Mouse (Mus musculus) liver, embryonic 14.5 days (tissue): ENCODE results near the gene Ankrd6. TPM values are rescaled to one million over a fixed set of nuclear protein-coding genes. Genes with fewer than 3 reads are reported as not detected.
"Not testable (repeated sequence)": the region's sequence is repeated elsewhere in the genome, so short reads cannot be mapped to it uniquely, and the experiment has no call there.

ENCODE experiments used
- ATAC-seq: fragments of 200-750 bp; cut with Nextera tagmentation; 2 replicates; pipeline ENCODE4 v1.8.0; 2017; ENCODE audit warnings: moderate number of reproducible peaks, mild to moderate bottlenecking, moderate library complexity; ENCODE audit not compliant: insufficient read depth
- DNase-seq, 3 experiments: peaks; one replicate each; pipeline ENCODE4 v3.0.0-alpha.2; 2012 to 2013; ENCODE audit warnings: low read depth in 3 of 3, low spot score in 3 of 3
- H3K27ac ChIP-seq: fragments of 300-500 bp; sonication (generic); 2 replicates; pipeline ENCODE4 v1.5.1; 2014; ENCODE audit warnings: moderate library complexity, mild to moderate bottlenecking, control low read depth, inconsistent platforms
- H3K27me3 ChIP-seq: fragments of 300-500 bp; sonication (generic); 2 replicates; pipeline ENCODE4 v1.6.1; 2014; ENCODE audit warnings: mild to moderate bottlenecking, low read length, moderate library complexity; ENCODE audit not compliant: control insufficient read depth, insufficient read depth
- H3K36me3 ChIP-seq: fragments of 300-500 bp; sonication (generic); replicated peaks from 2 replicates; pipeline ENCODE4 v1.6.1; 2014; ENCODE audit warnings: low read depth; ENCODE audit not compliant: control insufficient read depth, insufficient read depth
- H3K4me1 ChIP-seq, 2 experiments: fragments of 200-500 bp in 1 of 2; fragments of 300-500 bp in 1 of 2; sonication (generic) in 1 of 2; replicated peaks; 2 replicates each; pipeline ENCODE4 v1.6.1; 2012 to 2014; ENCODE audit warnings: antibody characterized with exemption in 1 of 2, inconsistent platforms in 1 of 2, low read length in 1 of 2; ENCODE audit not compliant: control insufficient read depth in 2 of 2, insufficient read depth in 2 of 2
- H3K4me2 ChIP-seq: fragments of 300-500 bp; sonication (generic); 2 replicates; pipeline ENCODE4 v1.6.1; 2014; ENCODE audit warnings: low read depth, mild to moderate bottlenecking, control low read depth, moderate library complexity
- H3K4me3 ChIP-seq, 2 experiments: fragments of 200-500 bp in 1 of 2; fragments of 300-500 bp in 1 of 2; sonication (generic) in 1 of 2; 2 replicates each; pipeline ENCODE4 v1.5.1; 2012 to 2014; ENCODE audit warnings: low read depth in 2 of 2, low read length in 2 of 2, mild to moderate bottlenecking in 2 of 2, control low read depth in 1 of 2, inconsistent platforms in 1 of 2, moderate library complexity in 1 of 2; ENCODE audit not compliant: insufficient read depth in 1 of 2
- H3K9ac ChIP-seq: fragments of 300-500 bp; sonication (generic); replicated peaks from 2 replicates; pipeline ENCODE4 v1.6.1; 2014; ENCODE audit warnings: mild to moderate bottlenecking, control low read depth, moderate library complexity
- H3K9me3 ChIP-seq: fragments of 300-500 bp; sonication (generic); 2 replicates; pipeline ENCODE4 v1.6.1; 2016; ENCODE audit warnings: low read length, mixed read lengths; ENCODE audit not compliant: control insufficient read depth
- CTCF ChIP-seq: IDR thresholded peaks from 2 replicates; pipeline ENCODE4 v1.5.1; 2016; ENCODE audit warnings: antibody characterized with exemption, low read depth, control low read depth
- EP300 ChIP-seq: IDR thresholded peaks from 2 replicates; pipeline ENCODE4 v1.6.1; 2016; ENCODE audit warnings: antibody characterized with exemption, low read depth
- WGBS: fragments of 180-500 bp; shearing (Covaris S2); extraction: QIAGEN DNeasy Blood & Tissue Kit; methylation state at CpG from one replicate; pipeline ENCODE4 v1.1.7; 2014; ENCODE audit not compliant: insufficient replicate concordance; 5-methylcytosine and 5-hydroxymethylcytosine counted together
- polyA plus RNA-seq, 2 experiments: library from polyadenylated mRNA; depleted of rRNA in 1 of 2; stranded (reverse) in 1 of 2; unstranded in 1 of 2; fragments of >200 nt; fragmentation: Nextera tagmentation in 1 of 2; extraction: Ambion mirVana in 1 of 2; gene quantifications; 2 replicates each; pipeline versions ENCODE4 v1.2.1 to v1.2.3; 2012 to 2014

The Ankrd6 gene
- polyA plus RNA-seq, 2 experiments = 0.31 to 0.42 TPM

GRCm38 (mm10) chr4:32977331-32977730 is 26.7 kb upstream of the Ankrd6 start:
- Histone ChIP-seq H3K4me1 (peaks cover 5 to 11% of the 10 kb centered on the region in 2 experiments; a peak in 3 of 4 replicates), H3K9me3 (no peaks in the 10 kb centered on the region), H3K36me3 (no peaks in the 10 kb centered on the region), H3K27ac (no peak overlapping the region), H3K9ac (no peak overlapping the region), H3K4me2 (no peak overlapping the region), H3K4me3 (no peak overlapping the region), H3K27me3 (peaks cover 10% of the 10 kb centered on the region)
- TF ChIP-seq EP300 (no peak), CTCF (no peak)
- no peak for ATAC-seq
- WGBS = 62% methylated on average over 4 of the region's 4 CpGs
- DNase-seq = no peak

- not testable (repeated sequence) for H3K4me3 ChIP-seq, H3K36me3 ChIP-seq, H3K4me2 ChIP-seq, ATAC-seq, H3K4me1 ChIP-seq, H3K27me3 ChIP-seq, H3K27ac ChIP-seq, H3K9ac ChIP-seq, H3K9me3 ChIP-seq
- 72% methylated on average over 19 of the region's 19 CpGs for WGBS
- DNase-seq = peak in 1 of 3 experiments; percentile 41
Measured at GRCm38 (mm10) chr4:32964619-32965018, 14.0 kb upstream of the Ankrd6 start.

- no peak overlapping the region for H3K27ac ChIP-seq
- no peak for DNase-seq
- peaks cover 2 to 3% of the 10 kb centered on the region in 2 experiments; a peak in 2 of 4 replicates for H3K4me1 ChIP-seq
- no peak overlapping the region for H3K4me3 ChIP-seq
- H3K9me3 ChIP-seq = no peaks in the 10 kb centered on the region
- H3K36me3 ChIP-seq = no peaks in the 10 kb centered on the region
- ATAC-seq = no peak
- no peak overlapping the region for H3K4me2 ChIP-seq
- no peak for TF ChIP-seq EP300
- no peak for TF ChIP-seq CTCF
- H3K27me3 ChIP-seq = no peaks in the 10 kb centered on the region
- 63% methylated on average over 3 of the region's 3 CpGs for WGBS
- no peak overlapping the region for H3K9ac ChIP-seq
Measured at GRCm38 (mm10) chr4:32961394-32961793, 10.8 kb upstream of the Ankrd6 start.

GRCm38 (mm10) chr4:32956423-32956822 is 5.8 kb upstream of the Ankrd6 start:
- TF ChIP-seq CTCF (no peak), EP300 (no peak)
- Histone ChIP-seq H3K9me3 (no peaks in the 10 kb centered on the region), H3K4me3 (no peak overlapping the region), H3K27me3 (peaks cover 20% of the 10 kb centered on the region), H3K9ac (no peak overlapping the region), H3K4me2 (no peak overlapping the region), H3K36me3 (no peaks in the 10 kb centered on the region), H3K27ac (no peak overlapping the region), H3K4me1 (peaks cover 2 to 3% of the 10 kb centered on the region in 2 experiments; a peak in 2 of 4 replicates)
- no peak for DNase-seq
- ATAC-seq = no peak
- WGBS = 33% methylated on average over 2 of the region's 2 CpGs

GRCm38 (mm10) chr4:32952681-32953080 is 2.0 kb upstream of the Ankrd6 start:
- Histone ChIP-seq H3K9me3 (no peaks in the 10 kb centered on the region), H3K27ac (no peak overlapping the region), H3K27me3 (peaks cover 48% of the 10 kb centered on the region), H3K9ac (no peak overlapping the region), H3K4me2 (no peak overlapping the region), H3K36me3 (no peaks in the 10 kb centered on the region), H3K4me1 (peaks cover 0 to 2% of the 10 kb centered on the region in 2 experiments; a peak in 2 of 4 replicates), H3K4me3 (no peak overlapping the region)
- WGBS = 5% methylated on average over 7 of the region's 7 CpGs
- no peak for TF ChIP-seq EP300
- TF ChIP-seq CTCF = no peak
- DNase-seq = no peak
- no peak for ATAC-seq
